Mouse (Mus musculus) cerebellum, adult 2 months (tissue): Measurements from ENCODE around the gene Arhgef3. TPM values are rescaled to one million over a fixed set of nuclear protein-coding genes. Genes with fewer than 3 reads are reported as not detected.

Experiments
- DNase-seq, 2 experiments: peaks; one replicate each; pipeline ENCODE4 v3.0.0; 2021
- H3K27ac ChIP-seq: fragments of 200-500 bp; 2 replicates; pipeline ENCODE4 v1.5.1; 2012; ENCODE audit warnings: low read length, control low read depth, inconsistent platforms; ENCODE audit not compliant: insufficient read depth
- H3K27me3 ChIP-seq: fragments of 200-500 bp; 2 replicates; pipeline ENCODE4 v1.6.1; 2012; ENCODE audit warnings: inconsistent platforms, mild to moderate bottlenecking, low read length, moderate library complexity; ENCODE audit not compliant: control insufficient read depth, insufficient read depth
- H3K4me1 ChIP-seq: fragments of 200-500 bp; 2 replicates; pipeline ENCODE4 v1.6.1; 2011; ENCODE audit warnings: low read length; ENCODE audit not compliant: control insufficient read depth, insufficient read depth
- H3K4me3 ChIP-seq: fragments of 200-500 bp; replicated peaks from 2 replicates; pipeline ENCODE3; 2011; ENCODE audit warnings: mild to moderate bottlenecking, low read depth, low read length, control low read depth; ENCODE audit not compliant: insufficient read depth
- CTCF ChIP-seq: fragments of 200-500 bp; IDR thresholded peaks from 2 replicates; pipeline ENCODE4 v1.5.1; 2011; ENCODE audit warnings: low read depth, mild to moderate bottlenecking, control low read depth, low read length, moderate library complexity, borderline replicate concordance; ENCODE audit not compliant: insufficient read depth
- POLR2A ChIP-seq: fragments of 200-500 bp; IDR thresholded peaks from 2 replicates; pipeline ENCODE4 v1.6.1; 2011; ENCODE audit warnings: low read length, control low read depth, borderline replicate concordance; ENCODE audit not compliant: insufficient read depth
- WGBS: fragments of 180-500 bp; shearing (Covaris S2); methylation state at CpG from one replicate; pipeline ENCODE4 v1.1.7; 2018; 5-methylcytosine and 5-hydroxymethylcytosine counted together
- polyA plus RNA-seq: library from polyadenylated mRNA; depleted of rRNA; stranded (reverse); fragments of >200 nt; gene quantifications from 2 replicates; pipeline ENCODE4 v1.2.3, GENCODE M21; 2012

Gene Arhgef3
- polyA plus RNA-seq, 1 experiment = 54.8 TPM

GRCm38 (mm10) chr14:27336208-27337114 lies 221.8 kb downstream of the Arhgef3 start:
- Histone ChIP-seq H3K27me3 (no peaks in the 10 kb centered on the region), H3K4me3 (peak overlapping the region; percentile 79), H3K27ac (peak overlapping the region; percentile 81), H3K4me1 (peaks cover 18% of the 10 kb centered on the region)
- WGBS = 2% methylated on average over 34 of the region's 34 CpGs
- DNase-seq = peak in 1 of 2 experiments; percentile 51
- TF ChIP-seq CTCF = no peak
- no peak for TF ChIP-seq POLR2A

GRCm38 (mm10) chr14:27337156-27337555 lies 222.5 kb downstream of the Arhgef3 start:
- peak; percentile 47 to 57 for DNase-seq
- H3K27ac ChIP-seq = peak overlapping the region; percentile 81
- 12% methylated on average over 6 of the region's 6 CpGs for WGBS

GRCm38 (mm10) chr14:27338034-27338708 lies 223.5 kb downstream of the Arhgef3 start:
- TF ChIP-seq CTCF (no peak), POLR2A (no peak)
- no peaks in the 10 kb centered on the region for H3K27me3 ChIP-seq
- peak; percentile 60 to 74 for DNase-seq
- peak overlapping the region; percentile 26 for H3K27ac ChIP-seq
- H3K4me3 ChIP-seq = peak overlapping the region; percentile 54
- peaks cover 14% of the 10 kb centered on the region for H3K4me1 ChIP-seq
- 11% methylated on average over 12 of the region's 12 CpGs for WGBS

More at GRCm38 (mm10) chr14:27337156-27337555, 222.5 kb downstream of the Arhgef3 start:
- Histone ChIP-seq H3K4me3 (peak overlapping the region; percentile 79), H3K27me3 (no peaks in the 10 kb centered on the region), H3K4me1 (peaks cover 15% of the 10 kb centered on the region)
- TF ChIP-seq CTCF (no peak), POLR2A (no peak)

- TF ChIP-seq POLR2A (no peak), CTCF (no peak)
- Histone ChIP-seq H3K27me3 (no peaks in the 10 kb centered on the region), H3K4me3 (no peak overlapping the region), H3K4me1 (peaks cover 11% of the 10 kb centered on the region), H3K27ac (no peak overlapping the region)
- no peak for DNase-seq
- WGBS = 76% methylated on average over 5 of the region's 5 CpGs
Measured at GRCm38 (mm10) chr14:27340682-27341415, 226.2 kb downstream of the Arhgef3 start.

- DNase-seq = no peak
- WGBS = 69% methylated on average over 5 of the region's 5 CpGs
- H3K27me3 ChIP-seq = no peaks in the 10 kb centered on the region
- H3K4me3 ChIP-seq = no peak overlapping the region
- TF ChIP-seq POLR2A (no peak), CTCF (no peak)
- H3K4me1 ChIP-seq = peaks cover 11% of the 10 kb centered on the region
- H3K27ac ChIP-seq = no peak overlapping the region
Measured at GRCm38 (mm10) chr14:27341486-27341885, 226.8 kb downstream of the Arhgef3 start.

GRCm38 (mm10) chr14:27342451-27342850 lies 227.8 kb downstream of the Arhgef3 start:
- H3K27ac ChIP-seq = no peak overlapping the region
- TF ChIP-seq POLR2A (no peak), CTCF (no peak)
- WGBS = 64% methylated on average over 2 of the region's 2 CpGs
- peaks cover 11% of the 10 kb centered on the region for H3K4me1 ChIP-seq
- no peaks in the 10 kb centered on the region for H3K27me3 ChIP-seq
- no peak for DNase-seq
- H3K4me3 ChIP-seq = no peak overlapping the region

GRCm38 (mm10) chr14:27344250-27344990 lies 229.7 kb downstream of the Arhgef3 start:
- no peak for DNase-seq
- Histone ChIP-seq H3K4me3 (no peak overlapping the region), H3K27me3 (no peaks in the 10 kb centered on the region), H3K4me1 (peaks cover 8% of the 10 kb centered on the region), H3K27ac (no peak overlapping the region)
- TF ChIP-seq CTCF (no peak), POLR2A (no peak)
- WGBS = 80% methylated on average over 4 of the region's 4 CpGs
